Mouse (Mus musculus) 3134 (cell line): ENCODE results near the gene Tnni1.

Experiments
- DNase-seq: peaks from one replicate; pipeline ENCODE4 v3.0.0-alpha.2; 2011; ENCODE audit warnings: low spot score; ENCODE audit not compliant: insufficient read length; ENCODE audit errors: extremely low read depth

Tnni1 gene

GRCm38 (mm10) chr1:135839065-135839464, 59.8 kb downstream of the Tnni1 start:
- DNase-seq, result no peak

GRCm38 (mm10) chr1:135840675-135841395, 61.6 kb downstream of the Tnni1 start:
- DNase-seq, result no peak

- DNase-seq, result no peak
These were observed 64.5 kb downstream of the Tnni1 start for GRCm38 (mm10) chr1:135843519-135844262.

GRCm38 (mm10) chr1:135844481-135844880, 65.2 kb downstream of the Tnni1 start:
- peak; percentile 64 for DNase-seq

GRCm38 (mm10) chr1:135846632-135847031, 67.4 kb downstream of the Tnni1 start:
- DNase-seq, result no peak

GRCm38 (mm10) chr1:135847139-135847562, 67.9 kb downstream of the Tnni1 start:
- peak; percentile 73 for DNase-seq

GRCm38 (mm10) chr1:135847611-135848351, 68.5 kb downstream of the Tnni1 start:
- peak; percentile 69 for DNase-seq

GRCm38 (mm10) chr1:135850722-135851512, 71.7 kb downstream of the Tnni1 start:
- DNase-seq, result peak; percentile 55

- peak; percentile 63 for DNase-seq
These were observed 73.0 kb downstream of the Tnni1 start for GRCm38 (mm10) chr1:135852044-135852756.

GRCm38 (mm10) chr1:135853200-135853599, 74.0 kb downstream of the Tnni1 start:
- DNase-seq, result no peak

GRCm38 (mm10) chr1:135854591-135855343, 75.5 kb downstream of the Tnni1 start:
- DNase-seq, result no peak

GRCm38 (mm10) chr1:135855344-135855687, 76.1 kb downstream of the Tnni1 start:
- DNase-seq, result no peak

GRCm38 (mm10) chr1:135856070-135856469, 76.8 kb downstream of the Tnni1 start:
- DNase-seq, result no peak

- DNase-seq, result peak; percentile 71
These were observed 78.0 kb downstream of the Tnni1 start for GRCm38 (mm10) chr1:135857137-135857775.

- no peak for DNase-seq
These were observed 79.3 kb downstream of the Tnni1 start for GRCm38 (mm10) chr1:135858533-135858932.
